11 mouse cellular contexts compared by ENCODE assay signal in genomic region chr12:75850205-75850604, GRCm38 (mm10).
"Had no signal": no experiment of that assay in that cellular context is flagged by ENCODE, and none has a peak within 500 bp of the region (broad histone marks: within the 10 kb centered on the region; RNA-seq: fewer than 3 reads in every experiment).

No protein-coding gene starts in this region.

- ATAC-seq: intestine, postnatal 0 days; liver, postnatal 0 days had no signal

- DNase-seq: kidney, adult 9 months; kidney, postnatal 14 days; kidney, postnatal 4 days; left cerebral cortex, postnatal 4 days; liver, postnatal 0 days; midbrain, embryonic 14.5 days; right cerebral cortex, adult 18-20 months; right cerebral cortex, postnatal 25 days; spleen, adult 18-20 months; thymus, postnatal 25 days had no signal
